Mouse (Mus musculus) kidney, postnatal 0 days (tissue): ENCODE measurements at regions not wholly inside any gene's neighbourhood (a gene's known extent, or its start where the extent isn't known, plus 50 kb on each side); places are given as distances from the start of the nearest gene placed in this dataset.

Experiments used
- ATAC-seq: fragments of 200-750 bp; cut with Nextera tagmentation; replicated peaks from 2 replicates; pipeline ENCODE4 v1.8.0; 2017; ENCODE audit warnings: low read depth, moderate number of reproducible peaks, moderate TSS enrichment, moderate library complexity; ENCODE audit not compliant: low FRiP score
- DNase-seq: peaks from one replicate; pipeline ENCODE4 v3.0.0-alpha.2; 2016; ENCODE audit warnings: low spot score
- H3K27ac ChIP-seq: fragments of 300-500 bp; sonication (generic); 2 replicates; pipeline ENCODE4 v1.5.1; 2014; ENCODE audit warnings: mild to moderate bottlenecking
- H3K27me3 ChIP-seq: fragments of 300-500 bp; sonication (generic); 2 replicates; pipeline ENCODE4 v1.6.1; 2014; ENCODE audit warnings: low read length, mixed read lengths; ENCODE audit not compliant: insufficient read depth
- H3K36me3 ChIP-seq: fragments of 300-500 bp; sonication (generic); 2 replicates; pipeline ENCODE4 v1.6.1; 2014; ENCODE audit warnings: low read length, mixed read lengths; ENCODE audit not compliant: insufficient read depth
- H3K4me1 ChIP-seq: fragments of 300-500 bp; sonication (generic); replicated peaks from 2 replicates; pipeline ENCODE4 v1.6.1; 2014; ENCODE audit warnings: antibody characterized with exemption, low read length, mixed read lengths; ENCODE audit not compliant: insufficient read depth
- H3K4me2 ChIP-seq: fragments of 300-500 bp; sonication (generic); 2 replicates; pipeline ENCODE4 v1.6.1; 2014; ENCODE audit warnings: mild to moderate bottlenecking, low read length, moderate library complexity, mixed read lengths
- H3K4me3 ChIP-seq: fragments of 300-500 bp; sonication (generic); replicated peaks from 2 replicates; pipeline ENCODE4 v1.5.1; 2014; ENCODE audit warnings: low read depth, low read length
- H3K9ac ChIP-seq: fragments of 300-500 bp; sonication (generic); 2 replicates; pipeline ENCODE4 v1.6.1; 2014; ENCODE audit warnings: low read depth, low read length
- H3K9me3 ChIP-seq: fragments of 300-500 bp; sonication (generic); replicated peaks from 2 replicates; pipeline ENCODE4 v1.6.1; 2016; ENCODE audit warnings: low read length, inconsistent platforms, mixed read lengths
- CTCF ChIP-seq: IDR thresholded peaks from 2 replicates; pipeline ENCODE4 v1.5.1; 2016; ENCODE audit warnings: antibody characterized with exemption, low read depth, mild to moderate bottlenecking, moderate library complexity
- WGBS: fragments of 180-500 bp; shearing (Covaris S2); extraction: QIAGEN DNeasy Blood & Tissue Kit; methylation state at CpG from one replicate; pipeline ENCODE4 v1.1.7; 2014; 5-methylcytosine and 5-hydroxymethylcytosine counted together

- no peaks in the 10 kb centered on the region for H3K9me3 ChIP-seq
These were observed 185.4 kb downstream of the Fam43a start for GRCm38 (mm10) chr16:30784949-30785348.

GRCm38 (mm10) chr16:30786060-30786459, 186.5 kb downstream of the Fam43a start:
- no peak for TF ChIP-seq CTCF
- no peak overlapping the region for H3K4me3 ChIP-seq
- no peak overlapping the region for H3K9ac ChIP-seq
- H3K27ac ChIP-seq, result no peak overlapping the region
- no peak for ATAC-seq
- H3K4me2 ChIP-seq, result no peak overlapping the region
- H3K9me3 ChIP-seq, result no peaks in the 10 kb centered on the region
- no peaks in the 10 kb centered on the region for H3K36me3 ChIP-seq
- WGBS, result 93% methylated on average over 3 of the region's 3 CpGs
- no peaks in the 10 kb centered on the region for H3K27me3 ChIP-seq
- DNase-seq, result no peak
- H3K4me1 ChIP-seq, result peaks cover 11% of the 10 kb centered on the region

More at GRCm38 (mm10) chr16:30784949-30785348, 185.4 kb downstream of the Fam43a start:
- no peak overlapping the region for H3K27ac ChIP-seq
- ATAC-seq, result no peak
- WGBS, result 76% methylated on average over 1 of the region's 1 CpGs
- no peak overlapping the region for H3K4me3 ChIP-seq
- TF ChIP-seq CTCF, result no peak
- no peak for DNase-seq
- H3K4me1 ChIP-seq, result no peaks in the 10 kb centered on the region
- H3K9ac ChIP-seq, result no peak overlapping the region
- no peaks in the 10 kb centered on the region for H3K36me3 ChIP-seq
- no peaks in the 10 kb centered on the region for H3K27me3 ChIP-seq
- H3K4me2 ChIP-seq, result no peak overlapping the region

- TF ChIP-seq CTCF, result no peak
- WGBS, result 90% methylated on average over 1 of the region's 1 CpGs
- Histone ChIP-seq H3K9me3 (no peaks in the 10 kb centered on the region), H3K27me3 (no peaks in the 10 kb centered on the region), H3K27ac (no peak overlapping the region), H3K4me3 (no peak overlapping the region), H3K4me1 (peaks cover 15% of the 10 kb centered on the region), H3K36me3 (no peaks in the 10 kb centered on the region), H3K4me2 (no peak overlapping the region), H3K9ac (no peak overlapping the region)
- ATAC-seq (no peak), DNase-seq (no peak)
These were observed 187.8 kb downstream of the Fam43a start for GRCm38 (mm10) chr16:30787351-30787750.

GRCm38 (mm10) chr16:30788321-30788781, 188.8 kb downstream of the Fam43a start:
- no peaks in the 10 kb centered on the region for H3K9me3 ChIP-seq
- DNase-seq (no peak), ATAC-seq (no peak)
- no peak for TF ChIP-seq CTCF
- no peak overlapping the region for H3K4me2 ChIP-seq
- no peak overlapping the region for H3K9ac ChIP-seq
- no peaks in the 10 kb centered on the region for H3K36me3 ChIP-seq
- H3K4me1 ChIP-seq, result peaks cover 18% of the 10 kb centered on the region
- 77% methylated on average over 11 of the region's 11 CpGs for WGBS
- H3K27ac ChIP-seq, result no peak overlapping the region
- H3K4me3 ChIP-seq, result no peak overlapping the region
- H3K27me3 ChIP-seq, result no peaks in the 10 kb centered on the region

GRCm38 (mm10) chr16:30788944-30789781, 189.6 kb downstream of the Fam43a start:
- Histone ChIP-seq H3K36me3 (no peaks in the 10 kb centered on the region), H3K4me2 (no peak overlapping the region), H3K9me3 (no peaks in the 10 kb centered on the region), H3K4me3 (no peak overlapping the region), H3K4me1 (peaks cover 18% of the 10 kb centered on the region), H3K27me3 (no peaks in the 10 kb centered on the region), H3K27ac (0 out of 2 replicates have a peak overlapping the region, but pooled peaks have one; percentile 36), H3K9ac (no peak overlapping the region)
- ATAC-seq, result no peak
- 87% methylated on average over 15 of the region's 15 CpGs for WGBS
- DNase-seq, result no peak
- no peak for TF ChIP-seq CTCF

- Histone ChIP-seq H3K4me2 (no peak overlapping the region), H3K36me3 (no peaks in the 10 kb centered on the region), H3K9me3 (no peaks in the 10 kb centered on the region), H3K27ac (peak overlapping the region; percentile 74), H3K9ac (no peak overlapping the region), H3K4me3 (no peak overlapping the region), H3K4me1 (peaks cover 18% of the 10 kb centered on the region), H3K27me3 (no peaks in the 10 kb centered on the region)
- no peak for TF ChIP-seq CTCF
- 41% methylated on average over 3 of the region's 3 CpGs for WGBS
- DNase-seq (peak; percentile 54), ATAC-seq (no peak)
These were observed 190.5 kb downstream of the Fam43a start for GRCm38 (mm10) chr16:30790036-30790435.
